Mouse (Mus musculus) heart, embryonic 11.5 days (tissue): Measurements from ENCODE around the gene Itpk1. TPM values are rescaled to one million over a fixed set of nuclear protein-coding genes. Genes with fewer than 3 reads are reported as not detected.

ENCODE experiments used
- ATAC-seq: fragments of 200-750 bp; cut with Nextera tagmentation; replicated peaks from 2 replicates; pipeline ENCODE4 v1.8.0; 2017; ENCODE audit warnings: moderate library complexity; ENCODE audit not compliant: insufficient number of reproducible peaks, low FRiP score, low TSS enrichment
- H3K27ac ChIP-seq: fragments of 300-500 bp; sonication (generic); 2 replicates; pipeline ENCODE4 v1.5.1; 2014; ENCODE audit warnings: mild to moderate bottlenecking, low read depth, low read length
- H3K27me3 ChIP-seq: fragments of 300-500 bp; sonication (generic); 2 replicates; pipeline ENCODE4 v1.6.1; 2014; ENCODE audit warnings: mild to moderate bottlenecking, low read length, mixed read lengths; ENCODE audit not compliant: control insufficient read depth, insufficient read depth
- H3K36me3 ChIP-seq: fragments of 300-500 bp; sonication (generic); 2 replicates; pipeline ENCODE4 v1.6.1; 2014; ENCODE audit warnings: mild to moderate bottlenecking, low read length, moderate library complexity, mixed read lengths; ENCODE audit not compliant: control insufficient read depth, insufficient read depth
- H3K4me1 ChIP-seq: fragments of 300-500 bp; sonication (generic); 2 replicates; pipeline ENCODE4 v1.6.1; 2014; ENCODE audit warnings: low read length; ENCODE audit not compliant: control insufficient read depth, insufficient read depth
- H3K4me2 ChIP-seq: fragments of 300-500 bp; sonication (generic); 2 replicates; pipeline ENCODE4 v1.6.1; 2014; ENCODE audit warnings: mild to moderate bottlenecking, moderate library complexity
- H3K4me3 ChIP-seq: fragments of 300-500 bp; sonication (generic); 2 replicates; pipeline ENCODE4 v1.5.1; 2014; ENCODE audit warnings: low read depth, low read length
- H3K9ac ChIP-seq: fragments of 300-500 bp; sonication (generic); 2 replicates; pipeline ENCODE4 v1.6.1; 2014; ENCODE audit warnings: mild to moderate bottlenecking, low read depth, low read length, moderate library complexity
- H3K9me3 ChIP-seq: fragments of 300-500 bp; sonication (generic); replicated peaks from 2 replicates; pipeline ENCODE4 v1.6.1; 2016; ENCODE audit warnings: low read length; ENCODE audit not compliant: control insufficient read depth
- WGBS: fragments of 180-500 bp; shearing (Covaris S2); extraction: QIAGEN DNeasy Blood & Tissue Kit; methylation state at CpG from one replicate; pipeline ENCODE4 v1.1.7; 2014; ENCODE audit not compliant: insufficient replicate concordance; 5-methylcytosine and 5-hydroxymethylcytosine counted together
- polyA plus RNA-seq: library from polyadenylated mRNA; unstranded; fragments of >200 nt; fragmentation: Nextera tagmentation; extraction: Ambion mirVana; gene quantifications from 2 replicates; pipeline ENCODE4 v1.2.1, GENCODE M21; 2014

Gene Itpk1
- polyA plus RNA-seq, 1 experiment from 2014 or later, result 3.5 TPM

GRCm38 (mm10) chr12:102663349-102664051 is 41.2 kb downstream of the Itpk1 start:
- no peak overlapping the region for H3K9ac ChIP-seq
- no peak overlapping the region for H3K27ac ChIP-seq
- H3K4me2 ChIP-seq, result no peak overlapping the region
- no peak overlapping the region for H3K4me3 ChIP-seq
- no peaks in the 10 kb centered on the region; the same call in 1 of the 2 replicates for H3K9me3 ChIP-seq
- WGBS, result 77% methylated on average over 11 of the region's 11 CpGs
- no peak for ATAC-seq
- no peaks in the 10 kb centered on the region for H3K36me3 ChIP-seq
- no peaks in the 10 kb centered on the region for H3K27me3 ChIP-seq
- no peaks in the 10 kb centered on the region for H3K4me1 ChIP-seq

GRCm38 (mm10) chr12:102661772-102662171 is 43.0 kb downstream of the Itpk1 start:
- no peak overlapping the region for H3K4me2 ChIP-seq
- H3K4me1 ChIP-seq, result no peaks in the 10 kb centered on the region
- no peak overlapping the region for H3K4me3 ChIP-seq
- no peaks in the 10 kb centered on the region; the same call in 1 of the 2 replicates for H3K9me3 ChIP-seq
- no peak for ATAC-seq
- H3K9ac ChIP-seq, result no peak overlapping the region
- H3K27ac ChIP-seq, result no peak overlapping the region
- no peaks in the 10 kb centered on the region for H3K27me3 ChIP-seq
- no peaks in the 10 kb centered on the region for H3K36me3 ChIP-seq
- WGBS, result 72% methylated on average over 7 of the region's 7 CpGs

- Histone ChIP-seq H3K4me3 (no peak overlapping the region), H3K9ac (no peak overlapping the region), H3K4me1 (no peaks in the 10 kb centered on the region), H3K27ac (no peak overlapping the region), H3K27me3 (no peaks in the 10 kb centered on the region), H3K9me3 (no peaks in the 10 kb centered on the region; the same call in 1 of the 2 replicates), H3K36me3 (no peaks in the 10 kb centered on the region), H3K4me2 (no peak overlapping the region)
- ATAC-seq, result no peak
- WGBS, result 83% methylated on average over 8 of the region's 8 CpGs
Measured at GRCm38 (mm10) chr12:102660906-102661651, 43.7 kb downstream of the Itpk1 start.

GRCm38 (mm10) chr12:102653003-102653402 is 51.7 kb downstream of the Itpk1 start:
- no peak for ATAC-seq
- Histone ChIP-seq H3K4me2 (no peak overlapping the region), H3K9me3 (no peaks in the 10 kb centered on the region), H3K27ac (no peak overlapping the region), H3K4me1 (peaks cover 34% of the 10 kb centered on the region), H3K36me3 (no peaks in the 10 kb centered on the region), H3K4me3 (no peak overlapping the region), H3K9ac (0 out of 2 replicates have a peak overlapping the region, but pooled peaks have one; percentile 16), H3K27me3 (no peaks in the 10 kb centered on the region)
- WGBS, result 69% methylated on average over 6 of the region's 6 CpGs

GRCm38 (mm10) chr12:102652420-102652819 is 52.3 kb downstream of the Itpk1 start:
- Histone ChIP-seq H3K9ac (0 out of 2 replicates have a peak overlapping the region, but pooled peaks have one; percentile 16), H3K27ac (no peak overlapping the region), H3K4me1 (peaks cover 38% of the 10 kb centered on the region), H3K36me3 (no peaks in the 10 kb centered on the region), H3K9me3 (no peaks in the 10 kb centered on the region), H3K4me2 (peak overlapping the region; percentile 32), H3K4me3 (no peak overlapping the region), H3K27me3 (no peaks in the 10 kb centered on the region)
- WGBS, result 10% methylated on average over 8 of the region's 8 CpGs
- ATAC-seq, result no peak; the same call in 1 of the 2 replicates

GRCm38 (mm10) chr12:102651871-102652270 is 52.9 kb downstream of the Itpk1 start:
- Histone ChIP-seq H3K27ac (peak overlapping the region; percentile 35; the same call in 1 of the 2 replicates), H3K9ac (peak overlapping the region; percentile 39; the same call in 1 of the 2 replicates), H3K9me3 (no peaks in the 10 kb centered on the region), H3K4me2 (peak overlapping the region; percentile 34), H3K4me1 (peaks cover 38% of the 10 kb centered on the region), H3K4me3 (no peak overlapping the region), H3K27me3 (no peaks in the 10 kb centered on the region), H3K36me3 (no peaks in the 10 kb centered on the region)
- 48% methylated on average over 8 of the region's 8 CpGs for WGBS
- no peak for ATAC-seq

- peak overlapping the region; percentile 34 for H3K4me2 ChIP-seq
- H3K4me3 ChIP-seq, result no peak overlapping the region
- H3K9ac ChIP-seq, result peak overlapping the region; percentile 39; the same call in 1 of the 2 replicates
- WGBS, result 74% methylated on average over 8 of the region's 8 CpGs
- H3K27ac ChIP-seq, result peak overlapping the region; percentile 35; the same call in 1 of the 2 replicates
- H3K4me1 ChIP-seq, result peaks cover 38% of the 10 kb centered on the region
- no peak for ATAC-seq
- H3K36me3 ChIP-seq, result no peaks in the 10 kb centered on the region
- H3K27me3 ChIP-seq, result no peaks in the 10 kb centered on the region
- no peaks in the 10 kb centered on the region for H3K9me3 ChIP-seq
Measured at GRCm38 (mm10) chr12:102651401-102651800, 53.3 kb downstream of the Itpk1 start.

- no peak for ATAC-seq
- H3K4me3 ChIP-seq, result no peak overlapping the region
- 85% methylated on average over 4 of the region's 4 CpGs for WGBS
- peaks cover 38% of the 10 kb centered on the region for H3K4me1 ChIP-seq
- H3K27me3 ChIP-seq, result no peaks in the 10 kb centered on the region
- H3K9ac ChIP-seq, result no peak overlapping the region
- H3K4me2 ChIP-seq, result no peak overlapping the region
- H3K27ac ChIP-seq, result no peak overlapping the region
- no peaks in the 10 kb centered on the region for H3K36me3 ChIP-seq
- no peaks in the 10 kb centered on the region for H3K9me3 ChIP-seq
Measured at GRCm38 (mm10) chr12:102650649-102651048, 54.1 kb downstream of the Itpk1 start.
